Mouse (Mus musculus): ENCODE measurements around the gene Dsel. TPM values are rescaled to one million over a fixed set of nuclear protein-coding genes. Genes with fewer than 3 reads are reported as not detected.

The Dsel gene
- 8.1 TPM for polyA plus RNA-seq (2014; fragmentation: Illumina TruSeq; extraction: RNeasy Lipid Tissue Mini Kit (QIAGEN cat#74804); ENCODE audit: low replicate concordance)

DNA sequence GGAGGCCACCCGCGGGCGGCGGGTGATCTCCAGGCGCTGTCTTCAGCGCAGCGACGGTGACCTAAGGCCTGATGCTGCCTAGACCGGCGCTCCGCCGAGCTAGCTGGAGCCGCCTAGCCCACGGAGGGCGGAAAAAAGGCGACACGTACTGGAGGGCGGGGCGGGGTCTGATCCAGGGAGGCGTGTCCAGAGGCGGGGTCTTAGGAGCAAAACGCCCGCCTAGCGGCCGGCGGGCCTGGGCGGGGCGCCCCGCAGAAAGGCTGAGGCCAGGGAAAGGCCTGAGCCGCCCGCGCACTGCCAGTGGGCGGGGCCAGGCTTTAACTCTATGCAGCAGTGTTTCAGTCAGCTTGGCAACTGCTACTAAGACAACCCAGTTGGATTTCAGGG, at the start of gene Dsel:
Gene Dsel (minus strand): TSS at position 140 of the 387 bp plus-strand sequence.

Data from small intestine, adult 10 weeks (tissue).